Mouse (Mus musculus) thymus, postnatal 25 days (tissue): ENCODE data around the gene Hspb8.
"Not testable (repeated sequence)": the region's sequence is repeated elsewhere in the genome, so short reads cannot be mapped to it uniquely, and the experiment has no call there.

ENCODE experiments used
- DNase-seq: peaks from one replicate; pipeline ENCODE4 v3.0.0; 2022

Hspb8 gene

DNA sequence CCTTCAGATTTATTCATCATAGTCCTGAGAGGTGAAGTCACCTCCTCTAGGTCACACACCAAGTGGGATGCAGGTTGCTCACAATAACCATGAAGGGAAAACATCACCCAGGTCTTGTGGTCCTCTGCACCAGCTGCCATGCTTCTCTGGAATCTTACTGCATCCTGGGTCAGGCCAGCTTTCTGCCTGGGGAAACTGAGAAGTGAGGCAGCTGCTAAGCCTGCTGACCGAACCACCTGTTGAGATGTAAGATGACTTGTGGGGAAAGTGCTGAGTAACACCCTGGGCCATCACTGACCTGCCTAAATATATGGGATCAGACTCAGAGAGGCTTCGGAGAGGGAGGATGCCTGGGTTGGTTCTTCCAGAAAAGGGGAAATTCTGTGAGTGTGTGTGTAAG, 4.0 kb upstream of the Hspb8 start:
- no peak for DNase-seq

DNA sequence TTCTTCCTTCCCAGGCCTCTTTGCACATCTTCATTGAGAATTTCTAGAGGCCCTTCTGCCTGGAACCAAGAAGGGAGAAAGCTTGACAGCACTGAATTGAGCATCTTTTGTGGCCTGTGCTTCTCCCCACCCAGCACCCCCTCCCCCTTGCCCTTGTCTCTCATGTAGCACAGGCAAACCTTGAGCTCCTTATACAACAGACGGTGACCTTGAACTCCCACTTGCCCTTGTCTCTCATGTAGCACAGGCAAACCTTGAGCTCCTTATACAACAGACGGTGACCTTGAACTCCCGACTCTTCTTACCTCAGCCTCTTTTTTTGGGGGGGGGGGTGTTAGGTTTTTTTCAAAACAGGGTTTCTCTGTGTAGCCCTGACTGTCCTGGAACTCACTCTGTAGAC, 3.0 kb upstream of the Hspb8 start:
- DNase-seq: not testable (repeated sequence)

GRCm38 (mm10) chr5:116425273-116425672, 2.6 kb upstream of the Hspb8 start:
- DNase-seq: no peak

DNA sequence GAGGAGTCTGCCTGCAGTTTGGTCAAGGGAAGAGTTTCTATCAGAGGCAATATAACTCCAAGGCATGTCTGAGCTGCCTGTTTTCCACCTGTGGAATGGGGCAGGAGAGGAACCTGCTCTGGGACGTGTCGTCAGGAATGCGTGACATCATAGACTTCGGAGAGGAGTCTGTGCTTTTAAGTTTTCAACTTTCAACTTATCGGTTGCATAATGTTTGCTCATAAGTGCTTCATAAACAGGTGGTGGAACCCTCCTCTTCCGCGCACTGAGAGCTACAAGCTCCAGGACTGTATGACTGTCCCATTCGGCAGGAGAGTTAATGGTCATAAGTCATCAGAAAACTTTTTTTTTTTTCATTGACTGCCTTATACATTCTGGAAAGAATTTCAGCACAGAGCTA, 1.1 kb upstream of the Hspb8 start:
- no peak for DNase-seq

DNA sequence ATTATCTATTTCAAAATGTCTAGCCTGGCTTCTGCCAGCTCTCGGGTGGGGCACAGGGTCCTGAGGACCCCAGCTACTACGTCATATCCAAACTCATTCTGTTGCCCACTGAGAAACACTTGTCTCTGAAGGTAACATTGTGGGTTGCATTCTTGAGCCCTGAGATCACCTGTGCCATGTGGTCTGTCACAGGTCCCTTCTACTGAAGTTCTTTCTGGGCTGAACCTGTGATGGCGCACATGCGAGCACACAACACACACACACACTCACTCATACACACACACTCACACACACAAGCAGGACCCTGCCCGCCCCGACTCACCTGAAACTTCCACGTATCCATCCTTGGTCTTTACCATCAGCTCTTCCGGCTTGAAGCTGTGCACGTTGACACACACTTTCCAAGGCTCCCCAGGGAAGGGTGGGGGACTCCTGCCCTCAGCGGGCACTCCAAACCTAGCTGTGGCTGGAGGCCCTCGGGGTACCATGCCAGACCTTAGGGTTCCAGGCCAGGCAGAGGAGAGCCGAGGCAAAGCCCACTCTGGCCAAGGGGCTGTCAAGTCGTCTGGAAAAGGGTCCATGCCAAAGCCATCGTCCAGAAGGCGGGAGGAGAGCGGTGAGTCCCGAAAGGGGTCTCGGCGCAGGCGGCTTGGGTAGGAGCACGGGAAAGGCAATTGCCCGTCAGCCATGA, 728 bp downstream of the Hspb8 start:
- no peak for DNase-seq

DNA sequence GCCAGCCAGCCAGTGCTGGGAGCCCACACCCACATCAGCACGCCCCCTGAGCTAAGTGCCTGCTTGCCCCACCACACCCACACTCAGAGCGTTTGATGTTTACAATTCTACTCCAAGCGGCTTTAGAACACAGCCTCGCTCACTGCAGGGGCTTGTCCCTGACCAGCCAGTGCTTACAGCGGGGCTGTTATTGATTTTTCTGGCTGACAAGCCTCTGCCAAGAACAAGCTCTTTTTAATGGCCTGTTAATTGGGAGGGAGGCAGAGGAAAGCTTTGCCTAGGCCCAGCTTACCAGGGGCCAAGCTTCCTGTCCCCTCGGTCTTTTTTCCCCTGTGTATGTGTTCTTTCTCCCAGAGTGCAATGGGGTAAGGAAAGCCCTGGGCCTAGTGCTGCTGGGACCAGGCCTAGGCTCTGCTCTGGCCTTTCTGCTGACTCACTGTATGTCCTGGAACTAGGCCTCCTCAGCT, 1.9 kb downstream of the Hspb8 start:
- DNase-seq: no peak

DNA sequence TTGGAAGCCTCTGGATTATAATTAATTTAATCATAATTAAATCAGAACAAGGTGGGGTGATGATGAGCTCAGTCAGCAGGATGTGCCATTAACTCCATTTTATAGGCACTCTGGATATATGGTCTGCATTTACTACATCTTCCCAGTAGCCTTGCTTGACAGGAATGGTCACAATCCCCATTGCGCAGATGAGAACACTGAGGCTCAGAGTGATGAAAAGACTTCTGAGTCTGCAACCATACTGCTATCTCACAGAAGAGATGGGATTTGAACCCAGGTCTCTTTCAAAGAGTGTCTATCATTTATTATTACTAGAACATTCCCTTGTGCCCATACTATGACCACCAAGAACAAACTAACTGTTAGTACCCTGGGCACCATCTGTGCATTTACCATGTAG, 2.5 kb downstream of the Hspb8 start:
- no peak for DNase-seq

GRCm38 (mm10) chr5:116419322-116420045, 3.2 kb downstream of the Hspb8 start:
- no peak for DNase-seq

GRCm38 (mm10) chr5:116416208-116416607, 6.5 kb downstream of the Hspb8 start:
- no peak for DNase-seq

- DNase-seq: no peak
Measured at GRCm38 (mm10) chr5:116409689-116410590, 12.7 kb downstream of the Hspb8 start.

DNA sequence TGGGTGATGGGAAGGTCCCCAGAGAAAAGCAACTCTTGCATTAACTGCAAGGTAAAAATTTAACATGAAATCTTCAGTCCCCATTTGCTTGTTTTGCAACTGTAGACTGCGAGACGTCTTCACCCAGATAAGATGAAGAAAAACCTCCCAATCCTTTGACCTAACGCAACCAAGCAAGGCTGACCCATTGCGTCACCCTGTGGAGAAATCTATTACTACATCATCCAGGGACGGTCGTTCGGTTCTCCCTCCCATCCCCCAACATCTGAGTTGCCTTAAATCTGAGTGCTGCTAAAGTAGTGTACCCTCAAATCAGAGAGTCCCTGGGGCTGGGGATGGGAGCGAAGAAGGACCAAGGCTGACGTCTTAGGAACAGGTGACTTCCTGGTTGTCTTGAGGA, 13.7 kb downstream of the Hspb8 start:
- no peak for DNase-seq

GRCm38 (mm10) chr5:116407936-116408335, 14.7 kb downstream of the Hspb8 start:
- no peak for DNase-seq

- DNase-seq: no peak
Measured at GRCm38 (mm10) chr5:116407321-116407720, 15.3 kb downstream of the Hspb8 start.

- DNase-seq: no peak
Measured at GRCm38 (mm10) chr5:116406507-116406906, 16.2 kb downstream of the Hspb8 start.

GRCm38 (mm10) chr5:116405934-116406333, 16.7 kb downstream of the Hspb8 start:
- DNase-seq: no peak

- no peak for DNase-seq
Measured at GRCm38 (mm10) chr5:116404063-116404462, 18.6 kb downstream of the Hspb8 start.

DNA sequence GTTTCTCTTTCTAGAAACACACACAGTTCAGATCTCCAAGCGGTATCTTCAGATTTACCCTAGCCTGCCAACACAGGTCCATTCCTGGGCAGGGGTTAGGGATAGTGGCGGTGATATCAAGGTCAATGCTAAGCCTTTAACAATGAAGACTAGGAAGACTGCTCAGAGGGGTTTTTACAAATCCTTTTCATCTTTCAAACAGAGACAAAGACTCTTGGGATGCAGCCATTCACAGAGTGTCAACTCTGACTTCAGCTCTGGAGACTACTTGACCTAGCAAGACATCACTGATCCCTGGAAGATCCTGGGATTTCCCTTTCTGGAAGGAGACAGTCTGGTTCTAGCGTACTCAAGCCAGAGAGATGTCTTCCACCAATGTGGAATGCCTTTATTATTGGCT, 21.9 kb downstream of the Hspb8 start:
- no peak for DNase-seq

DNA sequence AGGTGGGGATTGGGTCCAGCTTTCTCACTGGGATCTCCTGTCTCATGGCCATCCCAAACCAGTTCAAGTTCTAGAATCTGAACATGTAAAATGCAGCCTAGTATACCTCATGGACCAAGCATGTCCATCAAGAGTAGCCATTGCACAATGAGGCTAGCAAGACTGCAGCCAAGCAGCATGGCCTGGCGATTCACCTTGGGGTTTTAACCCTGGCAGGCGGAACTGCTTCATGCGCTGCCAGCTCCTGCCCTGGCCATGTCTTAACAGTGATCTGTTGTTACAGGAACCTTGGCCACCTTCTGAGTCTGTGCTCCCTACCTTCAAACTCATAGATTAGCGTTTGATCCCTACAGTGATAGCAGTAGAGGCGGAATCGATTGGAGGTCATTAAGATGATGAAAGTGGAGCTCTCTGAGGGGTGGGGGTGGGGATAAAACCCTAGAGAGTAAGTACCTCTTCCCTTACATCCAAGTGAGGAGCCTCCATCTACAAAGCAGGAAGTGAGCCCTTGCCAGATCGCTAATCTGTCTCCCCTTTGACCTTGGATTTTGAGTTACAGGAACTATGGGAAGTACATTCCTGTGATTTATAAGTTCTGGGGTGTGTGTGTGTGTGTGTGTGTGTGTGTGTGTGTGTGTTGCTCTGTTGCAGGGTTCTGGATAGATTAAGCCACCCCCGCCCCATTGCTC, 22.5 kb downstream of the Hspb8 start:
- DNase-seq: no peak

- DNase-seq: no peak
Measured at GRCm38 (mm10) chr5:116396104-116396503, 26.6 kb downstream of the Hspb8 start.

DNA sequence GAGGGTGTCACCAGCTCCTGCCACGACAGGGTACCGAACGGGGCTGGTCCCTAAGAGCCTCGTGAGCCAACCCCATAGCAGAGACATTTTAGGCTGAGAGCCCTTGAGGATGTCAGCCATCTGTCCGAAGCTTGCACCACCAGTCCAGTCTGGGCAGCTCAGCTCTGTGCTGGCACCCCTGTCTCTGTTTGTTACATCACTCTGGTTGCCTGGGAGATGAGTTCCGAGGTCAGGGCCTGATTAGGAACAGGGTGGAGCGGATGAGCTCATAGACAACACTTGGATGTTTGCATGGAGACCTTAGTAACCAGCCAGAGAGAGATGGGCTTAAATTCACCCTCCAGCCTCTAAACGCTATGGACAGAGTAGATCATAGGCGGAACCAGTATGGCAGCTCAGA, 30.1 kb downstream of the Hspb8 start:
- DNase-seq: no peak

GRCm38 (mm10) chr5:116389856-116390542, 32.7 kb downstream of the Hspb8 start:
- DNase-seq: no peak

DNA sequence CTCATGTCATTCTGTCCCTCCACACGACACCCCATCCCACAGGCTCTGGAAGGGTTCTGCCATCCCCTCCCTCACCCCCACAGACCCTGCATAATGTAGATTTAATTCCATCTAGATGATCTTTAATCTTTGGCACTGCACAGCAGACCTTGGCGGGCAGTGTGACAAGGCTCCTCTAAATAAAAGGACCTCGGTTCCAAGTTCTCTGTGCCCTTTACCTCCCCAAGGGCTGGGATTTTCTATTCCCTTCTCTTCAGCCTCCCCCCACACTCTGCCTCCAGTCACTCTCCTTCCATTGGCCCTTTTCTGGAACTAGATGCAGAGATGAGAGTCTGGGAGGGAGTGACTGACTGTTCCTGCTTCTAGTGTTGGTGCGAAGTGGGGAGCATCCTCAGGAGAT, 33.3 kb downstream of the Hspb8 start:
- DNase-seq: no peak
